Mouse (Mus musculus) hindbrain, embryonic 16.5 days (tissue): ENCODE data around the gene Psma1. TPM values are rescaled to one million over a fixed set of nuclear protein-coding genes. Genes with fewer than 3 reads are reported as not detected.

ENCODE experiments used
- ATAC-seq: fragments of 200-750 bp; cut with Nextera tagmentation; 2 replicates; pipeline ENCODE4 v1.8.0; 2017; ENCODE audit warnings: moderate TSS enrichment, moderate library complexity
- H3K27ac ChIP-seq: fragments of 300-500 bp; sonication (generic); 2 replicates; pipeline ENCODE4 v1.5.1; 2014; ENCODE audit warnings: low read depth, mild to moderate bottlenecking, control low read depth, low read length, moderate library complexity
- H3K27me3 ChIP-seq: fragments of 300-500 bp; sonication (generic); replicated peaks from 2 replicates; pipeline ENCODE4 v1.6.1; 2014; ENCODE audit warnings: low read length; ENCODE audit not compliant: control insufficient read depth, insufficient read depth
- H3K36me3 ChIP-seq: fragments of 300-500 bp; sonication (generic); 2 replicates; pipeline ENCODE4 v1.6.1; 2014; ENCODE audit warnings: mild to moderate bottlenecking, low read length, moderate library complexity, mixed read lengths; ENCODE audit not compliant: control insufficient read depth, insufficient read depth
- H3K4me1 ChIP-seq: fragments of 300-500 bp; sonication (generic); 2 replicates; pipeline ENCODE4 v1.6.1; 2014; ENCODE audit warnings: low read depth, low read length; ENCODE audit not compliant: control insufficient read depth, insufficient read depth
- H3K4me2 ChIP-seq: fragments of 300-500 bp; sonication (generic); 2 replicates; pipeline ENCODE4 v1.6.1; 2014; ENCODE audit warnings: mild to moderate bottlenecking, low read length, control low read depth, moderate library complexity
- H3K4me3 ChIP-seq: fragments of 300-500 bp; sonication (generic); 2 replicates; pipeline ENCODE4 v1.5.1; 2014; ENCODE audit warnings: mild to moderate bottlenecking, low read length, control low read depth, moderate library complexity
- H3K9ac ChIP-seq: fragments of 300-500 bp; sonication (generic); 2 replicates; pipeline ENCODE4 v1.6.1; 2014; ENCODE audit warnings: low read depth, mild to moderate bottlenecking, control low read depth, low read length, moderate library complexity
- H3K9me3 ChIP-seq: fragments of 300-500 bp; sonication (generic); 2 replicates; pipeline ENCODE4 v1.6.1; 2014; ENCODE audit warnings: mild to moderate bottlenecking, low read length, moderate library complexity; ENCODE audit not compliant: control insufficient read depth
- WGBS: fragments of 180-500 bp; shearing (Covaris S2); extraction: QIAGEN DNeasy Blood & Tissue Kit; methylation state at CpG from one replicate; pipeline ENCODE4 v1.1.7; 2014; 5-methylcytosine and 5-hydroxymethylcytosine counted together
- polyA plus RNA-seq: library from polyadenylated mRNA; unstranded; fragments of >200 nt; fragmentation: Nextera tagmentation; extraction: Ambion mirVana; gene quantifications from 2 replicates; pipeline ENCODE4 v1.2.1, GENCODE M21; 2015

Psma1 gene
- polyA plus RNA-seq, 1 experiment from 2014 or later = 357 TPM

DNA sequence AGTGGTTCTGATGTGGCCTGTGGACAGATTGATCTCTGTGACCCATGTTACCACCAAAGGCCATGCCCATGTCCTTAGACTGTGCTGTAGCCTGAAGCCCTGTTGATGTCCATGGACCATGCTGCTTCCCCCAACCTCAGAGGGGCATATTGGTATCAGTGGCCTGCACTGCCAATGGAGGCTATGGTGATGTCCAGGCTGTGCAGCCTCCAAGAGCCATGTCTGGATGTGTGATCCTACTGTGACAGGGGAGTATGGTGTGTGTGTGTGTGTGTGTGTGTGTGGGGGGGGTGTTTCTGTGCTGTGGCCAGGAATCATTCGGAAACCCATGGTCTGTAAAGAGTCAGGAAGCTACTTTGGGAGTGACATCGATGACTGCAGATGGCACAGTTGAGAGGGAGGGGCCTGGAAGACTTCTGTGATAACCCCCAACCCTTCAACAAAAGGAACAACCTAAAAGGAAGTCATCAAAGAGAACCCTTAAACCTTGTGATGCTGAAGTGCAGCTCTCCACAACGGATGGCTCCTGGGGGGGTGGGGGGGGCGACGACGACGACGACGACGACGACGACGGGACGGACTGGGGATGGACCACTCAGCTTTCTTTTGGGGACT is 8.5 kb upstream of the Psma1 start:
- 92% methylated on average over 14 of the region's 14 CpGs for WGBS
- Histone ChIP-seq H3K36me3 (no peaks in the 10 kb centered on the region), H3K27ac (no peak overlapping the region), H3K27me3 (no peaks in the 10 kb centered on the region), H3K4me2 (no peak overlapping the region), H3K9ac (no peak overlapping the region), H3K9me3 (no peaks in the 10 kb centered on the region), H3K4me1 (no peaks in the 10 kb centered on the region), H3K4me3 (no peak overlapping the region)
- ATAC-seq = no peak

DNA sequence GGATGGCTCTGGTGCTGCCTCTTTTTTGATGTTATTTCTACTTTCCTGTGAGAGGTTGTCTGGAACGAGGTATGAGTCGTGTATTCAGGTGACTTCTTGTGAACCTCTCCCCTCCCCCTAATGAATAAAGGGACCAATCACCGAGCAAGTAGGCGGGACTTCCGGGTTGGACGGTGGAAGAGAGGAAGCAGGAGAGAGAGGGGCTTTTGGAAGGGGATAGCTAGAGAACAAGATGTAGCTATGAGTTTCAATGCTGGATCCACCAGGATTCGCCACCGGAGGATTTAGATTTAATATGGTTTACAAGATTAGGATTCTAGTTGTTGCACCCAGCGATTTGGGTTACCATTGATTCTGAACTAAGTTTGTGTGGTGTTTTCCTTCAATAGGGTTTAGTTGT is 7.1 kb upstream of the Psma1 start:
- no peak overlapping the region for H3K4me2 ChIP-seq
- H3K4me1 ChIP-seq = no peaks in the 10 kb centered on the region
- H3K4me3 ChIP-seq = no peak overlapping the region
- no peak overlapping the region for H3K27ac ChIP-seq
- no peaks in the 10 kb centered on the region for H3K9me3 ChIP-seq
- no peak for ATAC-seq
- H3K9ac ChIP-seq = no peak overlapping the region
- 77% methylated on average over 9 of the region's 9 CpGs for WGBS
- H3K27me3 ChIP-seq = no peaks in the 10 kb centered on the region
- H3K36me3 ChIP-seq = no peaks in the 10 kb centered on the region

DNA sequence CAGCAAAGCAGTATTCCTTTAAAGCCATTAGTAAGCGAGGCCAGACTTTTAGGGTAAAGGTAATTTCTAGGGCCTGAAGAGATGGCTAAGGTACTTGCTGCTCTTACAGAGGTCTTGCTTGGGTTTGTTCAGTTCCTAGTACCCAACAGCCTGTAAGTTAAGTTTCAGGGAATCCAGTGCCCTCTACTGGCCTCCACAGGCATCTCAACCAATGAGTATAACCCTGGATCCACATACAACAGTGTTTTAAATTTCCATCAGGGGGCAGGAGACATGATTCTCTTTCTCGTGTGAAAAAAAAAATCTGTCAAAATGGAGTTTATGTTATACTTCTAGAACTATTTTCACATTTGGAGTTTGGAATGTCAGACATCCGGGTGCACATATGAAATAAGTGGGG is 5.8 kb upstream of the Psma1 start:
- Histone ChIP-seq H3K4me2 (no peak overlapping the region), H3K4me1 (no peaks in the 10 kb centered on the region), H3K27me3 (no peaks in the 10 kb centered on the region), H3K9me3 (no peaks in the 10 kb centered on the region), H3K4me3 (no peak overlapping the region), H3K36me3 (no peaks in the 10 kb centered on the region), H3K9ac (no peak overlapping the region), H3K27ac (no peak overlapping the region)
- WGBS = 56% methylated on average over 3 of the region's 3 CpGs
- ATAC-seq = no peak

DNA sequence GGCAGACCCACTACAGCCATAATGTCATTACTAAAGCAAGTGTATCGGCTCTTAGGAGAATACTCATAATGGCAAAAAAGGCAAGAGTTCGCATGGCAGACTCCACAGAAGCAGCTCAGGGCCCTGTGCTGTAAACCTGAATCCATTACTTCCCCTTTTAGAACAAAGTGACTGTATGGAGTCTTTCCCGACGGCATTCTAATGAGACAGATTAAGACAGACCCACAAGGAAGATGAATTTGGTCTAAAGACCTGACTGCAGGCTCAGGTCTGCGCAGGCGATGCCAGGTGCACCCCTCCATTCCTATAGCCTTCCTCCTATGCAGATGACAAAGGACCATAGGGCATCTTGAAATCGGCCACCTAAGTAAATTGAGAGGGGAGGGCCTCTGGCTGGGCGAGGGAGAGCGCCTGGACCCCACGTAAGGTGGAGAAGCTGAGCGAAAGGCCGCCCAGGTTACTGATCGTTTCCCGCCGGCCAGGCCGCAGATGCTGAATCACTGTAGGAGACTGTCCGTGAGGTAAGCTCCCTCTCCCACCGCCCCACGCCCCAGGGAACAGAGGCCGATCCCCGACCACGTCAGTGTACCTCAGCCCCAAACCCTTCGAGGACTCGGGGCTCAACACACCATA is 430 bp downstream of the Psma1 start:
- Histone ChIP-seq H3K9ac (peak overlapping the region; percentile 95), H3K27me3 (no peaks in the 10 kb centered on the region), H3K4me3 (peak overlapping the region; percentile 82), H3K4me1 (peaks cover 9% of the 10 kb centered on the region), H3K27ac (peak overlapping the region; percentile 82), H3K9me3 (no peaks in the 10 kb centered on the region), H3K4me2 (peak overlapping the region; percentile 86), H3K36me3 (no peaks in the 10 kb centered on the region; the same call in 1 of the 2 replicates)
- WGBS = 2% methylated on average over 21 of the region's 24 CpGs
- peak; percentile 69; the same call in 1 of the 2 replicates for ATAC-seq

DNA sequence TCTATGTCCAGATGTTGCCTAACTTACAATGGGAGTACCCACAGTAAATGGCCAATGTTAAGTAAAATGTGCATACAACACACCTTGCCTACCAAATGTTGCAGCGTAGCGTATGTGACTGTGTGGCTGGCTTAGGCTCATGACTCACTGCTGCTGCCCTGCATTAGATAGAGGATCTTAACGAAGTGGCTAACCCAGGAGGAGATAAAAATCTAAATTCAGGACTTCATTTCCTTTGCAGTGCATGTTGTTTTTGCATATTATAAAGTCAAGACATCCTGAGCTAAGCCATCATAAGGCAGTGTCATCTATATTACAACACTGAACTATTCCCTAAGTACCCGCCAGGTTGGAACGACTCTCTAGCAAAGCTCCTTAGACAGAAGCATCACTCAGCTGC is 7.5 kb downstream of the Psma1 start:
- WGBS = 97% methylated on average over 5 of the region's 5 CpGs
- no peak overlapping the region for H3K4me3 ChIP-seq
- H3K4me1 ChIP-seq = no peaks in the 10 kb centered on the region
- peaks cover 1% of the 10 kb centered on the region for H3K9me3 ChIP-seq
- no peak overlapping the region for H3K4me2 ChIP-seq
- ATAC-seq = no peak
- H3K9ac ChIP-seq = no peak overlapping the region
- H3K27me3 ChIP-seq = no peaks in the 10 kb centered on the region
- H3K27ac ChIP-seq = no peak overlapping the region
- H3K36me3 ChIP-seq = peaks cover 49% of the 10 kb centered on the region

DNA sequence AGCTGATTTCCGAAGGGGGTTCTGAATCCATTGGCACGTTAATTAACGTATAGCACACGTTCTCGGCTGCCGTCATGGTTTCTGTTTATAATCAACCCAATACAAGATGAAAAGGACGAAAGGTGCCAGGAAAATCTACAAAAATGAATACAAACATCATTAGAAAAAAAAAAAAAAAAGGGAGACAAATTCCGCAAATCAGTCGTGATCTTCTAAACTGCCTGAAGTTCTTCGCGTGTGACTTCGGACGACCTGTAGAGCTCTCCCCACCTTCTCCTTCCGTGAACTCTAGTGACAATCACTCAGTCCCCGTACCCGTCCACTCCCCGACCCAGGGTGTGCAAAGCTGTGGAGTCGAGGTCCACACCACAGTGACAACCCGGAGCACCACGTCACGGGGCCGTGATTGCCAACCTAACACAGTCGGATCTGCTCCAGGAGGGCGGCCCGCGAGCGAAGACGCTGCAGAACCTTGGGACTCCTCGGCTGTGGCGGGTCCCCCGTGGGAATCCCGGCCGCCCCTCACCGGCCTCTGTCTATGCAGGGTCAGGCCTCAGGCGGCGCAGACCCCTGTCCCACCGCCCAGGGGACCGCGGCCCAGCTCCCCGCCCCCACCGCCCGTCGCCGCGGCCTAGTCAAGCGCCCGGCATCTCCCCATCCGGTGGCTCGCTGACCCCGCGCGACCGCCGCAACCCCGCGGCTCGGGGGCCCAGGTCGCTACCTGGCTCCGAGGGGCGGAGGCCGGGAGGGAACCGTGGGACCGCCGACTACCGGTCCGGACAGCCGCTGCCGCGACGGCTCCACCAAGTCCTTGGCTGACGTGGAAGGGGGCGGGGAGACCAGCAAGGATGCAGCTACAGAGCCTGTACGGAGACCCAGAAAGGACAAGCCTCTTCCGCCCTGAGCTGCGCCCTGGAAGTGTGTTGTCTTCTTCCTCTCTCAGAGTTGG is 21.8 kb downstream of the Psma1 start, which contains the start of gene Copb1:
TSS of gene Copb1 (minus strand) at position 827 of the 949 bp plus-strand sequence.
- Histone ChIP-seq H3K9ac (peak within 1 kb of the TSS; percentile 96), H3K4me2 (peak within 1 kb of the TSS; percentile 64), H3K27ac (peak within 1 kb of the TSS; percentile 70), H3K36me3 (peaks cover 14% of the 10 kb centered on the region), H3K4me3 (peak within 1 kb of the TSS; percentile 96), H3K4me1 (peaks cover 5% of the 10 kb centered on the region), H3K9me3 (no peaks in the 10 kb centered on the region), H3K27me3 (no peaks in the 10 kb centered on the region)
- peak; percentile 99 for ATAC-seq
- WGBS = 2% methylated on average over 63 of the region's 75 CpGs

DNA sequence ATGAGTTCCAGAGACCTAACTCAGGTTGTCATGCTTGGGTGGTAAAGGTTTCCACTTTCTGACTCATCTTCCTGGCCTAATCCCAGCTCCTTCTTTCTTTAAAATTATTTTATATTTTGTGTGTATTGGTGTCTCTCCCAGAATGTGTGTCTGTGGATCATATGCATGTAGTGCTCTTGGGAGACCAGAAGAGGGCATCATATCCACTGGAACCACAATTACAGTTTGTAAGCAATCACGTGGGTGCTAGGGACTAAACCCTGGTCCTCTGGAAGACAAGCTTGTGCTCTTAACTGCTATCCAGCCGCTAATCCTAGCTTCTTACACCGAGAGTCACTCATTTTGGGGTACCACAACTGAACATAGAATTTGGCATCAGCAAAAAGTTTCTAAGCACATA is 24.2 kb downstream of the Psma1 start:
- Histone ChIP-seq H3K4me1 (peaks cover 5% of the 10 kb centered on the region), H3K4me2 (no peak overlapping the region), H3K4me3 (no peak overlapping the region), H3K9me3 (no peaks in the 10 kb centered on the region), H3K36me3 (peaks cover 29% of the 10 kb centered on the region), H3K9ac (no peak overlapping the region), H3K27ac (no peak overlapping the region), H3K27me3 (no peaks in the 10 kb centered on the region)
- no peak for ATAC-seq
- WGBS = 92% methylated on average over 3 of the region's 3 CpGs

DNA sequence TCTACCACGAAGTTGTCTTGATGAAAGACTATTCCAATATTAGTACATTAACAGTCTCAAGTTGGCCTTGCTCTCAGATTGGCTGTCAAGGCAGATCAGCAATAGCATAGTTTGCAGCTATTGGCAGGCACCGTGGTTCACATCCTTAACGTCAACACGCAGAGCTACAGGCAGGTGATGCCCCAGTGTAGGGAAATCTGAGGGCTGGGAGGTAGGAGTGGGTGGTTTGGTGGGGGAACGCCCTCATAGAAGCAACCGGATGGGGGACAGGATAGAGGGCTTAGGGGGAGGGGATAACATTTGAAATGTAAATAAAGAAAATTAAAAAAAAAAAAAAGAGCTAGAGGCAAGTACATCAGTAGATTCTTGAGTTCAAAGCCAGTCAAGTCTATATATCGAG is 41.9 kb downstream of the Psma1 start:
- no peak overlapping the region for H3K27ac ChIP-seq
- H3K27me3 ChIP-seq = no peaks in the 10 kb centered on the region
- ATAC-seq = no peak
- no peak overlapping the region for H3K4me3 ChIP-seq
- peaks cover 33% of the 10 kb centered on the region for H3K36me3 ChIP-seq
- no peaks in the 10 kb centered on the region for H3K9me3 ChIP-seq
- WGBS = 92% methylated on average over 7 of the region's 7 CpGs
- H3K4me1 ChIP-seq = no peaks in the 10 kb centered on the region
- no peak overlapping the region for H3K9ac ChIP-seq
- no peak overlapping the region for H3K4me2 ChIP-seq

GRCm38 (mm10) chr7:114232982-114233381 is 42.9 kb downstream of the Psma1 start:
- 93% methylated on average over 7 of the region's 7 CpGs for WGBS
- no peak overlapping the region for H3K4me2 ChIP-seq
- no peak overlapping the region for H3K27ac ChIP-seq
- no peaks in the 10 kb centered on the region for H3K27me3 ChIP-seq
- H3K9me3 ChIP-seq = no peaks in the 10 kb centered on the region
- no peaks in the 10 kb centered on the region for H3K4me1 ChIP-seq
- ATAC-seq = no peak
- no peak overlapping the region for H3K4me3 ChIP-seq
- H3K36me3 ChIP-seq = peaks cover 30% of the 10 kb centered on the region
- H3K9ac ChIP-seq = no peak overlapping the region
